Mouse (Mus musculus): ENCODE results near the gene Scly. TPM values are rescaled to one million over a fixed set of nuclear protein-coding genes. Genes with fewer than 3 reads are reported as not detected.

The Scly gene
- 6.9 and 15.3 TPM in 2 replicates for total RNA-seq (2015; ENCODE audit: low replicate concordance)
- 16.6 and 18.8 TPM in 2 replicates for total RNA-seq (2017; ENCODE audit: low replicate concordance)

DNA sequence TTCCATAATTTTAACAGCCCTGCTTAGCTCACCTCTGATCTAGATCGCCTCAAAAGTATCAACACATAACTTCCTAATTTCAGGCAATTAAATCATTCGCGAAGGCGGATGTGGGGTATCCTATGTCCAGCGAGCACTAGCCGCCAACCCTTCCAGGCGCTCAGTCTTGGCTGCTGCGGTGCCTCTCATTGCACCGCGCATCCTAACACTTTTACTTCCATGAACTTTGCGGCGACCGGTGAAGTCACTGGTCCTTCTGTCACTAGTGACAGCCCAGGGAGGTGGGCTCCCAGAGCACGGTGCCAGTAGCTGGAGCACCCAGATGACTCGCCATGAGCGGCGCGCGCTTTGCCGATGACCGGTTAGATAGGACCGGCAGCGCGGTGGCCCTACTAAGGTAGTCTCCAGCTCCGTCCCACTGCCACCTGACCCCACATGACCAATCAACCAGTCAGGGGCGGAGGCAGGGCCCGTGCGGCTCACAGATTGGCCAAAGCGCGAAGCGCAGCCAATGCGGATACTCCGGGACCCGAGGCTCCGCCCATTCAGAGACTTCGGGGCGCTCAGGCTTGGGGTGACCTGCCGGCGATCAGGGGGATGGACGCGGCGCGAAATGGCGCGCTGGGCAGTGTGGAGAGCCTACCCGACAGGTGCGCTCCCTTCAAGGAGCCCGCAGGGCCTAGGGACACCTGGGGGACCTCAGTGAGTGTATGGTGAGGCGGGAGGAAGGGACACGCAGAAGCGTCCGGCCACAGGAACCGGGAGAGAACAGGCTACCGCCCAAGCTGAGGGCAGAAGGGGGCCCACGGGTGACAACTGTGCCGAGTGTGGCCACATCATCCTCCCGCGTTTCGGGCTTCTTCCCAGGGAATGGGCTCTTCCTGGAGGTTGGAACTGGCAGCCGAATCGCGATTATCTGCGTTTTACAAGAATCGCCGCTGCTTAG, at the start of gene Scly:
TSS of gene Scly (plus strand) at position 540 of the 946 bp plus-strand sequence.
- peak; percentile 93 for ATAC-seq (replicated peaks; ENCODE audit: low FRiP score, poor library complexity, severe bottlenecking)

DNA sequence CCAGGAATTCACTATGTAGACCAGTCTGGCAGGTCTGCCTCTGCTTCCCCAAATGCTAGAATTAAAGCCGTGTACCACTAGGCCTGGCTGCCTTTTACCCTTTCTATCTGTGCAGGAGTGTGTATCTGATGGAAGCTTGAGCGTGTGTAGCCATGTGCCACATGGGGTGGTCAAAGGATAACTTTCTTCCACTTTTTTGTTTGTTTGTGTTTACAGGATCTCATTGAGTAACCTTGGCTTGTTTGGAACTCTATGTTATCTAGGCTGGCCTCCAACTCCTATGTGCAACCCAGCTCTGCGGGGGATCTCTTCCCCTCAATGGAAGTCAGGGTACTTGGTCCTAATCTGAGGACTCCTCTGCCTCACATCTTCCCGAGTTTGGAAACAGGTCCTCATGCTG, 49.2 kb upstream of the Scly start:
- no peak for ATAC-seq (replicated peaks; ENCODE audit: low FRiP score, poor library complexity, severe bottlenecking)

DNA sequence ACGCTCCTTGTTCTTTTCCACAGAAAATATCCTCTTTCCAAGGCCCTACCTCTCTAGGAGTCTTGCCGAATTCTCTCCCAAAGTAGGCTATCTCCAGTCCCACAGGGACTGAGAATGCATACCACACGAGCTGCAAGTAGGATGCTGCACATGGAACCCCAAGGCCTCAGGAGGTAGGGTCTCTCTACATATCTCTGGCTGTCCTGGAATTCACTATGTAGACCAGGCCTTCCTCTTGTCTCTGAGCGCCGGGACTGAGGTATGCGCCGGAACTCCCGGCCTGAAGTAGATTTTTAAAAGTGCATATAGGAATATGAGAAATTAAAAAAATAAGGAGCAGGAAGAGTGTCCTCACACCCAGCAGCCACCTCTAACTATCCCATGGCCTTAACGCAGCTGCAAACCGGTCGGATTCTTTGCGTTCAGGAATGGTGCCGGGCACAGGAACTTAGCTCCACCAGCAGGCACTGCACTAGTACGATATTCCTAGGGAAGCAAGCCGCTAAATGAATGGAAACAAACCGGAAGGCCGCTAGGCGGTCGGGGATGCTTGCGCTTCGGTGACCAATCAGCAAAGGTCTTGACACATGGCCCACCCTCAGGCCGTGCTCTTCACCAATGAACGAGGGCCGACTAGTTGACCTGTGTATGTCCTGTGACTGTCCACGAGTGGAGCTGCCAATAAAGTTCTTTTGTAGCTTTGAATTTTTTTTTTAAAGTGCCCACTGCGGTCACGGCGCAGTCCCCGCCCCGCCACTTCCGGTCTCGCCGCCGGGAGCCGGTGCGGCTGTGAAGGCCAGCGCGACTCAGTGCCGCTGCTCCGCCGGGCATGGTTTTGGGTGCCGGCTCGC, 48.3 kb upstream of the Scly start, which contains the start of gene Ube2f:
TSS of gene Ube2f (plus strand) at position 741 of the 851 bp plus-strand sequence.
- ATAC-seq (replicated peaks; ENCODE audit: low FRiP score, poor library complexity, severe bottlenecking), result peak; percentile 85

DNA sequence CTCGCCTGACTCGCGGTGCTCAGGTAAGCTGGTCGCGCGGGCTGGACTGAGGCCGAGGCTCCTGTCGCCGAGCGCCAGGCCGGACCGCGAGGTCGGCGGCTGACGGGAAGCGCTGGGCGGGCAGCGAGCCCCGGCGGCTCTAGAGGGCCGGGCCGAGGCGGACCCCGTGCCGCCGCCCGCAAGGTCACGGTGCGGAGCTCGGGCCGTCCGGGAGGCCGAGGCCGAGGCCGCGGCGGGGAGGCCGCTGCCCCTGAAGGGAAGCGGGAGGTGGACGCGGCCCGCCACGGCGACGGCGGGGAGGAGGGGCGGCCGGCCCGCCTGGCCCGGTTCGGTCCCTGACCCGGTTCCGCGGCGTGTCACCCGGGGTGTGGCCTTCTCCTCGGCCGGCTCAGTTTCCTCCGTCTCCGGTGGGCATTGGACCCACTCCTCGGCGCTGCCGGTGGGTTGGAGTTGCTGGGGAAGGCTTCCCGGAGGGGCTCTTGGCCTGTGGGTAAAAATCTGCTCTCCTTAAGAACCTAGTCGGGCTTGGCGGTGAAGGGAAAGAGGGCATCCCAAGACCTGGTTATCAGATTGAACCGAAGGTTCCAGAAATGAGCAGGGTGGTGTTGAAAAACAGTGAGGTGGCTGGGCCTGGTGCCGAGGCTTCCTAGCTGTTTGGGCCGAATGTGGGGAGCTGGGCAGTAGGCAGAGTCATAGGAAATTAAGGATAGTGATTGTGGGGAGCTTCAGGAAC, 47.6 kb upstream of the Scly start:
- ATAC-seq (replicated peaks; ENCODE audit: low FRiP score, poor library complexity, severe bottlenecking), result 0 out of 2 replicates have a peak, but pooled peaks have one; percentile 9

DNA sequence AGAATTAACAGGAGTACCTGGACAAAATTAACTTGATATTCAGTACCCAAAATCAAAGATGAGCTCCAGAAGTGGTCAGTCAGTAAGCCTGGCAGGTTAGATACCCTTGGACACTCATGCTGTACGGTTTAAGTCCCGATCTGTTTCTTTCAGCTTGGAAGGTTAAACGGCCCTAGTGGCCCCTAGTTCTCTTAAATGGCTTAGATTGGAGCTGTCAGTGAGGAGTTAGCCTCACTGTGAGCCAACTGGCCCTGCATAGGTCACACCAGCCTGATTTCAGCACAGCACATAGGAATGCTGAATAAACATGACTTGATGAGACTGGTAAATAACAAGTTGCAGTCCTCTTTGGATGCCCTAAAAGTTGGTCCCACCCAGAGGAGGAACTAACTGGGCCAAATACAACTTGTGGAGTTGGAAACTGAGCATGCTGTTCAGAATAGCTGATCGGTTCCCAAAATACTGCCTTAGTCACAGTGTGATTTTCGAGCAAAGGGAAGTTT, 46.9 kb upstream of the Scly start:
- ATAC-seq (replicated peaks; ENCODE audit: low FRiP score, poor library complexity, severe bottlenecking), result peak; percentile 42

DNA sequence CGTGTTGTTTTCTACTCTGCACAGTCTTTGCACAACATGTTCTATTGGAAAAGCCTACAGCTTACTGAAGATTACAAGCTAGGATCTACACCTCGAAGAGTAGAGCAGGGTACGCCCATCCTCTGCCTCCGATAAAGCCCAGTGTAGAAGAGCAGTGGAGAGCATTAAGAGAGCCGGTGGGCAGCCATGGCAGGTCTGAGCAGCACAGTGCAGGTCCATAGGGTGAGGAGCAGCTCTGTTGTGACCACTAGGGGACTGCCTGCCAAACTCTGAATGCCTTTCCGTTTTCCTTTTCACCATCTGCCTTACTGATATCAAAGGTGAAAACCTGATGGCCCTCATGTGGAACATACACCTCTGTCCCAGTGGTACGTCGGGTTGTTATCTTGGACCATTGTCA, 46.2 kb upstream of the Scly start:
- ATAC-seq (replicated peaks; ENCODE audit: low FRiP score, poor library complexity, severe bottlenecking), result peak; percentile 30

DNA sequence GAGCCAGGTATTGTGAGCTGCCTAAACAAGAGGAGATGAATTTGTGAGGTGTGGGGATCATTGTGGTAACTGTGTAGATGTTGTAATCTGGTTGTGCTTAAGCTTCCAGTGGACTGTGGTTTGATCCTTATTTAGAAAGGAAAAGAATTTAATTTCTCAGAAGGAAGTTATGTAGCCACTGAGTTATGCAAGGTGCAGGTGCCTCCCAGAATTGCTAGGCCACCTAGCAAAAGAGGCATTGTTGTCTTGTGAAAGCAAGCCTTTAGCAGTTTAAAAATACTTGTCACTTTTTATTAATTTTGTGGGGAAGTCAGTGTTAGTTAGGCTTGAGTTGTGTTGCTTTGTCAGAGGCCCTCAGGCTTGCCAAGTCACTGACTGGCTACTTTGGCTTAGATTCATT, 40.2 kb upstream of the Scly start:
- no peak for ATAC-seq (replicated peaks; ENCODE audit: low FRiP score, poor library complexity, severe bottlenecking)

DNA sequence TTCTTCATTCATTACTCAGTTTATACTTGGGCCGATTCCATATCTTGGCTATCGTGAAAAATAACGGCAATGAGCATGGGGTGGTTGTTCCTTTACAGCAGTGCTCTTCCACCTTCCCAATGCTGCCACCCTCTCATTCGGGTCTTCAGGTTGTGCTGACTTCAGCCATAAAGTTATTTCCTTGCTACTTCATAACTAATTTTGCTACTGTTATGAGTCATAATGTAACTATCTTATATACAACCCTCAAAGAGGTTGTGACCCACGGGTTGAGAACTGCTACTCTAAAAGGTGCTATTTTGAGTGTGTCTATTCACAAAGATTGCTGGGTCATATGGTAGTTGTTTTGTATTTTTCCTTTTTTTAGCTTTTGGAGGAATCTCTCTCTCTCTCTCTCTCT, 38.3 kb upstream of the Scly start:
- ATAC-seq (replicated peaks; ENCODE audit: low FRiP score, poor library complexity, severe bottlenecking), result no peak

DNA sequence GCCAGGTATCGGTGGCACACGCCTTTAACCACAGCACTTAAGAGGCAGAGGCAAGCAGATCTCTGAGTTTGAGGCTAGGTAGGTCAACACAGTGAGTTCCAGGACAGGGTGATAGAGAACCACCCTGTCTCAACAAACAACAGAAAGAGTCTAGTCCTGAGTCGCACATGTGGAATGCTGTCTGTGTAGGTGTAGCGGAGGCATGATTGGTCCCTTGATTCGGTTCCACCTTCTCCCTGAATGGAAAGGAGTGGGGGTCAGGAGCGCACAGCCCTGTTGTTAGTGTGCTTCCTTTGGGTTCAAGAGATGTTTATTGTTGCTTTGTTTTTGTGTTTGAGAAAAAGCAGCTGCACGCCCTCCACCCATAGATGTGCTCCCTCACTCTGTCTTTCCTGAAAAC, 35.6 kb upstream of the Scly start:
- no peak for ATAC-seq (replicated peaks; ENCODE audit: low FRiP score, poor library complexity, severe bottlenecking)

DNA sequence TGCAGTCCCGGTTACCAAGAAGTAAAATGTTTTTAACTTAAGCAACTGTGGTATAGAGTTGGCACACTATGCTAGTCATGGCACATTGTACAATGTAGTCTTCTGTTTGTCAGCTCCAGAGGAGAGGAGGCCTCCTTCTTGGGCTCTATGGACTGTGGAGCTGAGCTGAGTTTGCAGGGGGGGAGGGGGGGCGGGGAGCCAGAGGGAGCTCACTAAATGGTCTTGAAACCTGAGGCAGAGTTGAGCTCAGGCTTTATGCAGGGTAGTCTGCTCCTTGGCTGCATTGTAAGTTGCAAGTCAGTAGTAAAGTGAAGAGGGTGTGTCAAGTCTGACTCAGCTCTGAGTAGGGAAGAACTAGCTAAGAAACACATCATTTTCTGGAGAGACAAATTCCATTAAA, 25.9 kb upstream of the Scly start:
- 0 out of 2 replicates have a peak, but pooled peaks have one; percentile 56 for ATAC-seq (replicated peaks; ENCODE audit: low FRiP score, poor library complexity, severe bottlenecking)

DNA sequence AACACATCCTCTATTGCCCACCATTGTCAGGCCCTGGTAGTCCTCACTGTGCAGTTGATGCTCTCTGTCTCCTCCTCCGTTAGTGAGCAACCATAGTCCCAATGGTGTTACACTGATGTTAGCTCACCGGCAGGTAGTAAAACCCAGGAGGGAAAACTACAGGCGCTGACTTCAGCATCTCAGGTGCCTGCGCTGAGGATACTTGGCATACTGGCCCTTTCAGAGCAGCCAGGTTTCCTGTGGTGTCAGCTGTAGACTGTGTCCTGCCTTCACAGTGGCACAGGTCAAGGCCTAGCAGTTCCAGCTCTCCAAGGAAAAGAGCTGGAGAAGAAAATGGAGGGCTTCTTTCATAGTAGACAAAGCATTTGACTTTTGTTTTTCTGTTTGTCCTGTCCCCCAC, 21.6 kb upstream of the Scly start:
- ATAC-seq (replicated peaks; ENCODE audit: low FRiP score, poor library complexity, severe bottlenecking), result no peak

DNA sequence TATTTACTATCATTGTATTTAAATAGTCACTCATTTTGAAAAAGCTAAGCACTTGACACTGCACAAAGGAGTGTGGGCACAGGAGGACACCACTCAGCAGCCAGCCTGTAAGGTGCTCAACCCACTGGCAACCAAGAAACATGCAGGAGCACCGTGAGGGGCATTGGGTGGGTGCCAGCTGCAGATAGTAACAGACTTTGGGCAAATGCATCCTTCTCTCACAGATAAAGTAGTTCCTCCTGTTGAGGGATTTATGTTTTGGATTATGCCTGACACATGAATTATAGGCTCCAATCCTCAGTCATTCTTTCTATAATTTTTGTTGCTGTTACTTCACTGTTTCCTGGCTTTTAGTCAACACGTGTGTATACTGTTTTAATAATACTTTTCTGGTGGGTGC, 20.7 kb upstream of the Scly start:
- no peak for ATAC-seq (replicated peaks; ENCODE audit: low FRiP score, poor library complexity, severe bottlenecking)

DNA sequence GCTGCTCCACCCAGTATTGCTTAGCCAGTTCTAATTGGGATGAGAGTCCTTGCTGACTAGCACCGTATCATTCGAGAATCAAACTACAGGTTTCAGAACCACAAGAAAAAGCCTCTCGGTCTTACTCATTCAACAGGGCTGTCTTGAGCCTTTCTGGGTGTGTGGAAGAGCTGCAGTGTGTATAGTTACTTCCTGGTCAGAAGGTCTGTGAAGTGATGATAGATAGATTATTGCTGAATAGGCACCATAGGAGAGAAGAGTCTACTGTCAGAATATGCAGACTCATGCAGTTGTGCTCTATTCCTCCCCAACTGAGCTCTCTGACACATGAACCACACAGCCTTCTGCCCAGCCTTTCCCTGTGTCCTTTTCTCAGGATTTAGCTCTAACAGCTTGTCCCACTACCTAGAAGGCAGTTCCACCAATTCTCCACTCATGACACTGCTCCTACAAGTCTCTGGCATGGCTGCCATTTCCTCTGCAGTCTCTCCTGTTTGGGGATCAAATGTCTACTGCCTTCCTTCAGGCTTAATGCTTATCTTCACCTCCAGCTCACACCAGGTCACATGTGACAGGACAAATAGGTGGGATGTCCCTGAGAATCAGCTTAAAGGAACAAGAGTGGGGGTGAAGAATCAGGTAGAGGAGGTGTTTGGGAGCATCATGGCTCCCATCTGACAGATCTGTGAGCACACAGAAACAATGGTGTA, 19.6 kb upstream of the Scly start:
- ATAC-seq (replicated peaks; ENCODE audit: low FRiP score, poor library complexity, severe bottlenecking), result peak; percentile 84

DNA sequence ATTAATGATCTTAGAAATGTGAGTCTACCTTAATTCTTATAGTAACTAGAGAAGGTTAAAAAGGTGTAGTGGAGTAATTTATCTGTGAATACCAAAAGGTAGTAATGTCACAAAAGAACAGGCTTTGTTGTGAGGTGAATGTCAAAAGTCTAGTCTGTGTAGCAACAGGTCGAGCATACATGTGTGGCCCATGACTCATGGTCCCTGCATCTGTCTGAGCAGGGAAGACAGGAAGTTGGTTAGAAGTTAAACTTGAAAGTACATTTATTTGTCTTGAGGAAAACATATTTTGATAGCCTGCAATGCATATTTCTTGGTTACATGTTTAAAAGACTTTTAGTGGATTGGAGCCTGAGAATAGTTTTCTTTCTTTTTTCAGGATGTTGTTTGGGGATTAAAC, 19.0 kb upstream of the Scly start:
- no peak for ATAC-seq (replicated peaks; ENCODE audit: low FRiP score, poor library complexity, severe bottlenecking)

DNA sequence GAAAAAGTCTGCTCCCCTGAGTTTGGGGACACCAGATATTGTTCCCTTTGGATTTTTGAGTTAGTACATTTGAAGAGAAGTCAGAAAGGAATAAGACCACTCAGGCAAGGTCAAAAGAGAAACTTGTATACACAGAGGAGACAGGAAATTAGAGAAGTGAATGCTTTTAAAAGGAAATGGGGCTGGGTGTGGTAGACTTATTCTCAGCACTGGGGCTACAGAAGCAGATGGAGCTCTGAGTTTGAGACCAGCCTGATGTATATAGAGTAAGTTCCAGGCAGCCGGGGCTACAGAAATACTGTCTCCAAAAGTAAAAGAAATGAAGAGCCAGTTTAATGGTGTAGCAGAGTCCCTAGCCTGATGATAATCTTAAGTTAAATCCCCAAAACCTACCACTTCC, 15.6 kb upstream of the Scly start:
- no peak for ATAC-seq (replicated peaks; ENCODE audit: low FRiP score, poor library complexity, severe bottlenecking)

DNA sequence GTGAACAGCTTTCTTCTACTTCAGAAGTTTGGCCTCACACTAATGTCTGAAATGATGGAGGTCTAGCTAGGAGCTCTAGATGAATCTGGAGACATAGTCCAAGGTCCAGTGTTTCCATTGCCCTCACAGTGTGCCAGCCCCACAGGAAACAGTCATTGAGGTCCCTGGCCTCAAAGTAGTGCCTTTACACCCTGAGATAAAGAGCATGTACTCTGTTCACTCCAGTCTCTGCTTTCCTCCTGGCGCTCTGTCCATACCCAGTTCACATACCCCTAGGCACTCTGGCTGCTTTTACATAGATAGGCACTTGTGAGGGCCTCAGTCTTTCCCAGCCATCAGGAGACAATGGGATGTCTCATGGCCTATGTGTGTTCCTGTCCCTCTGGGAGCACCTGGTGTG, 8.8 kb upstream of the Scly start:
- ATAC-seq (replicated peaks; ENCODE audit: low FRiP score, poor library complexity, severe bottlenecking), result no peak

DNA sequence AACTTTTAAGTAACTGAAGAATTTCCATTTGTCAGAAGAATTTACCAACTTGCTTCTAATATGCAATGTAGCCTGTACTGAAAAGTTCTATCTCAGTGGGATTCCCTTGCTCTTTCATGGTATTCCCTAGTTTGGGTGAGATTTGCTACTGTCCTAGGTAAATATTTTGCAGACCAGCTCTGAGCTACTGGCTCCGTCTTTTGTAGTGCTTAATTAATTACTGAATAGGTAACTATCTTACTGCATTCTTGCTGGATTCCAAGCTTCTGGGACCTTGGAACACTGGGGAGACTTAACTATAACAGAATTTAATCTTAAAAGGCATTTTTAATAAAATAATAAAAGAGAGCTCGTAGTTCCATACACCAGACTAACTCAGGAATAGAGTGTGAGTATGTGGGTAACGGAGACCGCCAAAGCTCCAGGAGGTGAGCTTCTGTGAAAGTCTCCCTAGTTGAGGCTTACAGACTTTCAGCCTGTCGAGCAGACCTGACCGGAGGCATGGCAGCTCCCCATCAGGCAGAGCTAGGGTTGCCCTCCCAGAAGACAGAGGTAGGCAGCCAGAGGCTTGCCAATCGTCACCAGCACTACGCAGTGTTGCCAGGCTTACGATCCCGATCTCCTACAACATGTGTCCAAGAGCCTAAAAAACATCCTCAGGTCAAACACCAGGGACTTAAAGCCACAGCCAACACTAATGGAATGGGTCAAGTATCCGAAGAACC, 5.9 kb upstream of the Scly start:
- ATAC-seq (replicated peaks; ENCODE audit: low FRiP score, poor library complexity, severe bottlenecking), result no peak

DNA sequence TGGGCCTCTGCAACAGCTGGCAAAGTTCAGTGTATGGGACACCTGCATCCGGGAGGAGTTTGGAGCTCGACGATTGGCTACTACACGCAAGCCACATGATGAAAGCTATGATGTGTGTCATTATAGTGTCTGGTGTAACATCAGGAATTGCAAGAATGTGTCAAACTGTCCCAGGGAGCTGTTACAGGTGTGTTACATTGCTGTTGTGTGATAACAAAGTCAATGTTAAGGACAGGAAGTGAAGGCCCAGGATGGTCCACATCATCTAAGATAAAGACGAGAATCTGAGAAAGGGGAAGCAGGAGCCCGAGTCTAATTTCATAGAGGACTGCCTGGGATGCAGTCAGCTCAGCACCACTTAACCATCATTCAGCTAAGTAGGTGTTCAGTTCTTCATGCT, 2.6 kb upstream of the Scly start:
- ATAC-seq (replicated peaks; ENCODE audit: low FRiP score, poor library complexity, severe bottlenecking), result no peak

All from erythroblast, adult 5-6 weeks (primary cell).